ENCODE assay signal across 11 mouse cellular contexts in genomic region chr5:135257559-135257958, GRCm38 (mm10). TPM values are rescaled to one million over a fixed set of nuclear protein-coding genes. Genes with fewer than 3 reads are reported as not detected.
A peak's percentile ranks its signal among the peaks of the same experiment; 100 is the strongest.
DNase-seq lines count a peak whose midpoint lies in the region; ATAC-seq and TF ChIP-seq lines count a peak whose summit lies in the region.
"Had no signal": no experiment of that assay in that cellular context is flagged by ENCODE, and none has a peak within 500 bp of the region (broad histone marks: within the 10 kb centered on the region; RNA-seq: fewer than 3 reads in every experiment).

No protein-coding gene starts in this region.

- 0 out of 2 replicates have a peak, but pooled peaks have one; percentile 16 for TF ChIP-seq CTCF in lung, embryonic 14.5 days (IDR thresholded peaks at IDR 0.05; ENCODE audit: low read depth)
- TF ChIP-seq CTCF in forebrain, postnatal 0 days (IDR thresholded peaks at IDR 0.05; ENCODE audit: low read depth), result peak; percentile 36

- H3K27me3 ChIP-seq in lung, embryonic 14.5 days (ENCODE audit: insufficient read depth, low read length), result no peaks in the 10 kb centered on the region
- no peaks in the 10 kb centered on the region for H3K27me3 ChIP-seq in embryonic facial prominence, embryonic 10.5 days (replicated peaks; ENCODE audit: low read depth, poor library complexity, severe bottlenecking)
- no peaks in the 10 kb centered on the region for H3K27me3 ChIP-seq in forebrain, postnatal 0 days (ENCODE audit: insufficient read depth, low read length)
- H3K27me3 ChIP-seq in neural tube, embryonic 15.5 days (replicated peaks), result no peaks in the 10 kb centered on the region

- no peaks in the 10 kb centered on the region for H3K36me3 ChIP-seq in lung, embryonic 14.5 days (ENCODE audit: insufficient read depth)
- H3K36me3 ChIP-seq in embryonic facial prominence, embryonic 10.5 days (replicated peaks), result no peaks in the 10 kb centered on the region
- H3K36me3 ChIP-seq in forebrain, postnatal 0 days (ENCODE audit: insufficient read depth), result no peaks in the 10 kb centered on the region
- no peaks in the 10 kb centered on the region for H3K36me3 ChIP-seq in neural tube, embryonic 15.5 days

- H3K9ac ChIP-seq in lung, embryonic 14.5 days, result no peak overlapping the region
- no peak overlapping the region for H3K9ac ChIP-seq in forebrain, postnatal 0 days
- no peak overlapping the region for H3K9ac ChIP-seq in neural tube, embryonic 15.5 days (replicated peaks)

- no peak overlapping the region for H3K27ac ChIP-seq in lung, embryonic 14.5 days (ENCODE audit: low read depth)
- peak overlapping the region; percentile 86 for H3K27ac ChIP-seq in embryonic facial prominence, embryonic 10.5 days (replicated peaks)
- H3K27ac ChIP-seq in forebrain, postnatal 0 days (ENCODE audit: low read depth, low read length), result peak overlapping the region; percentile 64
- peak overlapping the region; percentile 84; the same call in 1 of the 2 replicates for H3K27ac ChIP-seq in neural tube, embryonic 15.5 days (replicated peaks)

- no peak overlapping the region for H3K4me2 ChIP-seq in lung, embryonic 14.5 days
- no peak overlapping the region for H3K4me2 ChIP-seq in forebrain, postnatal 0 days (ENCODE audit: low read depth)
- H3K4me2 ChIP-seq in neural tube, embryonic 15.5 days, result no peak overlapping the region

- ATAC-seq in lung, embryonic 14.5 days (ENCODE audit: insufficient read depth), result no peak
- ATAC-seq in forebrain, postnatal 0 days, result no peak
- ATAC-seq in neural tube, embryonic 15.5 days (ENCODE audit: low FRiP score), result no peak
- no peak for ATAC-seq in erythroblast, adult 5-6 weeks (replicated peaks; ENCODE audit: low FRiP score, poor library complexity, severe bottlenecking)

- no peaks in the 10 kb centered on the region for H3K9me3 ChIP-seq in lung, embryonic 14.5 days (ENCODE audit: low read depth, low read length)
- peaks cover 11% of the 10 kb centered on the region; the same call in 1 of the 2 replicates for H3K9me3 ChIP-seq in embryonic facial prominence, embryonic 10.5 days
- H3K9me3 ChIP-seq in forebrain, postnatal 0 days (ENCODE audit: low read length), result no peaks in the 10 kb centered on the region
- no peaks in the 10 kb centered on the region; the same call in 1 of the 2 replicates for H3K9me3 ChIP-seq in neural tube, embryonic 15.5 days (replicated peaks)

- DNase-seq in lung, embryonic 14.5 days, result no peak
- DNase-seq in lung, postnatal 10 days, result no peak
- DNase-seq in embryonic facial prominence, embryonic 10.5 days (ENCODE audit: low spot score), result no peak
- DNase-seq in forebrain, postnatal 0 days, result no peak
- DNase-seq in heart, adult 8-10 months (ENCODE audit: low spot score), result no peak
- DNase-seq: cerebellum, adult 18-20 months; heart, postnatal 36 days; layer of hippocampus, adult 9-11 months had no signal

- H3K4me3 ChIP-seq in lung, embryonic 14.5 days (ENCODE audit: low read depth, low read length), result no peak overlapping the region
- peak overlapping the region; percentile 38; the same call in 1 of the 2 replicates for H3K4me3 ChIP-seq in embryonic facial prominence, embryonic 10.5 days
- H3K4me3 ChIP-seq in forebrain, postnatal 0 days (ENCODE audit: low read depth, low read length), result no peak overlapping the region
- H3K4me3 ChIP-seq in neural tube, embryonic 15.5 days (replicated peaks), result no peak overlapping the region
- H3K4me3 ChIP-seq: megakaryocyte, embryonic 14.5 days had no signal

- 77% methylated on average over 12 of the region's 12 CpGs for WGBS in lung, embryonic 14.5 days
- WGBS in embryonic facial prominence, embryonic 10.5 days, result 84% methylated on average over 12 of the region's 12 CpGs
- WGBS in forebrain, postnatal 0 days, result 79% methylated on average over 12 of the region's 12 CpGs
- whole genome bisulfite sequencing in neural tube, embryonic 15.5 days, result 82% methylated on average over 12 of the region's 12 CpGs

- no peaks in the 10 kb centered on the region for H3K4me1 ChIP-seq in lung, embryonic 14.5 days (ENCODE audit: insufficient read depth)
- H3K4me1 ChIP-seq in embryonic facial prominence, embryonic 10.5 days, result peaks cover 34% of the 10 kb centered on the region
- H3K4me1 ChIP-seq in forebrain, postnatal 0 days (ENCODE audit: insufficient read depth), result no peaks in the 10 kb centered on the region
- H3K4me1 ChIP-seq in neural tube, embryonic 15.5 days, result peaks cover 21% of the 10 kb centered on the region
- H3K4me1 ChIP-seq: megakaryocyte, embryonic 14.5 days had no signal

RNA-seq across cellular contexts. Expression of gene Fzd9, which starts 6.5 kb away (rescaled TPM):
- 0.43 and 0.65 TPM in 2 replicates for polyA plus RNA-seq in lung, embryonic 14.5 days (2014; fragmentation: Nextera tagmentation; extraction: Ambion mirVana)
- polyA plus RNA-seq in embryonic facial prominence, embryonic 10.5 days (2016; fragmentation: Nextera tagmentation; extraction: Ambion mirVana), result 3.3 and 5.1 TPM in 2 replicates
- 16.5 and 19.7 TPM in 2 replicates for total RNA-seq in forebrain, postnatal 0 days (2014; rRNA removed)
- 14.2 and 16.6 TPM in 2 replicates for polyA plus RNA-seq in forebrain, postnatal 0 days (2015; fragmentation: Nextera tagmentation; extraction: Ambion mirVana)
- 11.0 and 14.8 TPM in 2 replicates for polyA plus RNA-seq in neural tube, embryonic 15.5 days (2015; fragmentation: Nextera tagmentation; extraction: Ambion mirVana)
- not detected in 2 replicates for total RNA-seq in erythroblast, adult 5-6 weeks (2015; ENCODE audit: low replicate concordance)
- total RNA-seq in erythroblast, adult 5-6 weeks (2017; ENCODE audit: low replicate concordance), result not detected in 2 replicates
- 1 to 10 TPM; 1.3 to 1.9 (median 1.6) TPM for total RNA-seq in heart, adult 8-10 months (2022)
